Mouse (Mus musculus): ENCODE results near the gene Lancl2.

DNA sequence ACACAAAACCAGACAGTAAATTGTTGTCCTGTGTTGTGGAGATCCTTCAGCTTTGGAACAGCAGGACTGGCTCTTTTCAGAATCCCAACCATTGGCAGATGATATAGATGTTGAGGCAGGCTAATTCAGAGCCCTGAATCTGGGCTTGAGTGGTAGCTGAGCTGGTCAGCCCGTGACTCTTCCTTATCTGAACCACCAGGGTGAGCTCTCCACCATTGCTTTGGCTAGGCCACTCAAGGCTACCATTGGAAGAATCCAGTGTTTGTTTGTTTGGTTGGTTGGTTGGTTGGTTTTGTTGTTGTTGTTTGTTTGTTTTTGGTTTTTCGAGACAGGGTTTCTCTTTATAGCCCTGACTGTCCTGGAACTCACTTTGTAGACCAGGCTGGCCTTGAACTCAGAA is 41.0 kb downstream of the Lancl2 start:
- TF ChIP-seq CTCF (IDR thresholded peaks at IDR 0.05; ENCODE audit: borderline replicate concordance, insufficient read depth, low read depth, low read length) = peak; percentile 36; the same call in 1 of the 2 replicates
- TF ChIP-seq POLR2A (IDR thresholded peaks at IDR 0.05; ENCODE audit: borderline replicate concordance, insufficient read depth, low read length) = no peak

All from cerebellum, adult 2 months (tissue).